Mouse (Mus musculus) olfactory bulb, adult 2 months (tissue): ENCODE data around the gene Rps5.

ENCODE experiments used
- CTCF ChIP-seq: fragments of 200-500 bp; IDR thresholded peaks from 2 replicates; pipeline ENCODE4 v1.5.1; 2012; ENCODE audit warnings: low read depth, mild to moderate bottlenecking, low read length, moderate library complexity; ENCODE audit not compliant: insufficient read depth
- POLR2A ChIP-seq: fragments of 200-500 bp; IDR thresholded peaks from 2 replicates; pipeline ENCODE4 v1.6.1; 2012; ENCODE audit warnings: mild to moderate bottlenecking, low read depth, low read length, moderate library complexity; ENCODE audit not compliant: insufficient read depth

DNA sequence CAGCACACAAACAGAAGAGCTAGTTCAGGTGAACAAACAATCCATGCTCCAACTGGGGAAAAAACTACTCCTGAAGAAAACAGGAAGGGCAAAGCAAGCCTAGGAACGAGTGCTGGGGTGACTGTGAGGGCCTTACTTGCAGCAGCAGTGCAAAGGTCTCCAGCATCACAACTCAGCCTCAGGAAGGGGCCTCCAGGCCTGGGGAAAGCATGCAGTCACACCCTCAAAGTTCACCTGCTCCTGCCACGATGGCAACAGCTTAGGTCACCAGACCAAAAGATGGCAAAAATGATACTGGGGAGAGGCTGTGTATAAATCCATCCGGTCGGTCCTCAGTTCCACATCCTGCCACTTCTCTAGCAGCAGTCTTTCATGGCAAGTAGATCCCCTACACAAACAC lies 36.9 kb downstream of the Rps5 start:
- no peak for TF ChIP-seq CTCF
- no peak for TF ChIP-seq POLR2A
